Mouse (Mus musculus) liver, embryonic 14.5 days (tissue): ENCODE measurements at regions not wholly inside any gene's neighbourhood (a gene's known extent, or its start where the extent isn't known, plus 50 kb on each side); places are given as distances from the start of the nearest gene placed in this dataset.

Experiments used
- CTCF ChIP-seq: IDR thresholded peaks from 2 replicates; pipeline ENCODE4 v1.5.1; 2016; ENCODE audit warnings: antibody characterized with exemption, low read depth, control low read depth
- EP300 ChIP-seq: IDR thresholded peaks from 2 replicates; pipeline ENCODE4 v1.6.1; 2016; ENCODE audit warnings: antibody characterized with exemption, low read depth

- TF ChIP-seq CTCF = no peak
- no peak for TF ChIP-seq EP300
Measured at GRCm38 (mm10) chr15:52161568-52162316, 1723.0 kb upstream of the Gm7489 start.
